Mouse (Mus musculus) cerebellum, adult 2 months (tissue): ENCODE data around the gene Rsad1.

ENCODE experiments used
- CTCF ChIP-seq: fragments of 200-500 bp; IDR thresholded peaks from 2 replicates; pipeline ENCODE4 v1.5.1; 2011; ENCODE audit warnings: low read depth, mild to moderate bottlenecking, control low read depth, low read length, moderate library complexity, borderline replicate concordance; ENCODE audit not compliant: insufficient read depth
- POLR2A ChIP-seq: fragments of 200-500 bp; IDR thresholded peaks from 2 replicates; pipeline ENCODE4 v1.6.1; 2011; ENCODE audit warnings: low read length, control low read depth, borderline replicate concordance; ENCODE audit not compliant: insufficient read depth

DNA sequence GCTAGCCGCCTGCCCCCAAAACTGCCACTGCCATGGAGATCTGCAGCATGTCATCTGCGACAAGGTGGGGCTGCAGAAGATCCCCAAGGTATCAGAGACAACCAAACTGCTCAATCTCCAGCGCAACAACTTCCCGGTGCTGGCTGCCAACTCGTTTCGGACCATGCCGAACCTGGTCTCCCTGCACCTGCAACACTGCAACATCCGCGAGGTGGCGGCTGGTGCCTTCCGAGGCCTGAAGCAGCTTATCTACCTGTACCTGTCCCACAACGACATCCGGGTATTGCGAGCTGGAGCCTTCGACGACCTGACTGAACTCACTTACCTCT is 16.1 kb upstream of the Rsad1 start:
- no peak for TF ChIP-seq CTCF
- TF ChIP-seq POLR2A: no peak
